Mouse (Mus musculus): ENCODE data around the gene Olfr315. TPM values are rescaled to one million over a fixed set of nuclear protein-coding genes. Genes with fewer than 3 reads are reported as not detected.

Olfr315 gene
- polyA plus RNA-seq, 1 experiment from 2014 or later = not detected

Other genes starting within 250 kb of the Olfr315 start
- not detected in 2 replicates for gene Olfr330, start 238.4 kb upstream of the Olfr315 start, polyA plus RNA-seq (2016; fragmentation: Nextera tagmentation; extraction: Ambion mirVana)
- not detected in 2 replicates for gene Olfr329-ps, start 226.8 kb upstream of the Olfr315 start, polyA plus RNA-seq (2016; fragmentation: Nextera tagmentation; extraction: Ambion mirVana)
- 0.06 TPM in 1 of 2 replicates, not detected in the other for gene Olfr328, start 217.6 kb upstream of the Olfr315 start, polyA plus RNA-seq (2016; fragmentation: Nextera tagmentation; extraction: Ambion mirVana)
- not detected in 2 replicates for gene Olfr224, start 202.6 kb upstream of the Olfr315 start, polyA plus RNA-seq (2016; fragmentation: Nextera tagmentation; extraction: Ambion mirVana)
- gene Olfr325, start 195.5 kb upstream of the Olfr315 start, polyA plus RNA-seq (2016; fragmentation: Nextera tagmentation; extraction: Ambion mirVana) = not detected in 2 replicates
- not detected in 2 replicates for gene Olfr324, start 178.1 kb upstream of the Olfr315 start, polyA plus RNA-seq (2016; fragmentation: Nextera tagmentation; extraction: Ambion mirVana)
- gene 2210407C18Rik, start 157.1 kb upstream of the Olfr315 start, polyA plus RNA-seq (2016; fragmentation: Nextera tagmentation; extraction: Ambion mirVana) = not detected in 2 replicates
- not detected in 2 replicates for gene Olfr323, start 142.7 kb upstream of the Olfr315 start, polyA plus RNA-seq (2016; fragmentation: Nextera tagmentation; extraction: Ambion mirVana)
- gene Trim58, start 132.7 kb upstream of the Olfr315 start, polyA plus RNA-seq (2016; fragmentation: Nextera tagmentation; extraction: Ambion mirVana) = 0.46 and 0.53 TPM in 2 replicates
- not detected in 2 replicates for gene Olfr322, start 114.4 kb upstream of the Olfr315 start, polyA plus RNA-seq (2016; fragmentation: Nextera tagmentation; extraction: Ambion mirVana)
- gene Olfr320, start 92.1 kb upstream of the Olfr315 start, polyA plus RNA-seq (2016; fragmentation: Nextera tagmentation; extraction: Ambion mirVana) = not detected in 2 replicates
- gene Olfr319, start 74.0 kb upstream of the Olfr315 start, polyA plus RNA-seq (2016; fragmentation: Nextera tagmentation; extraction: Ambion mirVana) = not detected in 2 replicates
- not detected in 2 replicates for gene Olfr318, start 49.2 kb upstream of the Olfr315 start, polyA plus RNA-seq (2016; fragmentation: Nextera tagmentation; extraction: Ambion mirVana)
- not detected in 2 replicates for gene Olfr317, start 34.0 kb upstream of the Olfr315 start, polyA plus RNA-seq (2016; fragmentation: Nextera tagmentation; extraction: Ambion mirVana)
- gene Olfr316, start 20.5 kb upstream of the Olfr315 start, polyA plus RNA-seq (2016; fragmentation: Nextera tagmentation; extraction: Ambion mirVana) = not detected in 2 replicates
- not detected in 2 replicates for gene Olfr314, start 9.8 kb downstream of the Olfr315 start, polyA plus RNA-seq (2016; fragmentation: Nextera tagmentation; extraction: Ambion mirVana)
- gene Fam183b, start 28.8 kb downstream of the Olfr315 start, polyA plus RNA-seq (2016; fragmentation: Nextera tagmentation; extraction: Ambion mirVana) = 3.8 and 6.1 TPM in 2 replicates
- gene Olfr313, start 41.8 kb downstream of the Olfr315 start, polyA plus RNA-seq (2016; fragmentation: Nextera tagmentation; extraction: Ambion mirVana) = not detected in 2 replicates
- not detected in 2 replicates for gene Olfr312, start 56.0 kb downstream of the Olfr315 start, polyA plus RNA-seq (2016; fragmentation: Nextera tagmentation; extraction: Ambion mirVana)
- not detected in 2 replicates for gene Olfr311, start 66.1 kb downstream of the Olfr315 start, polyA plus RNA-seq (2016; fragmentation: Nextera tagmentation; extraction: Ambion mirVana)
- gene Gm12258, start 74.0 kb downstream of the Olfr315 start, polyA plus RNA-seq (2016; fragmentation: Nextera tagmentation; extraction: Ambion mirVana) = 9.1 and 11.5 TPM in 2 replicates
- 11.2 and 12.5 TPM in 2 replicates for gene 2810021J22Rik, start 94.0 kb downstream of the Olfr315 start, polyA plus RNA-seq (2016; fragmentation: Nextera tagmentation; extraction: Ambion mirVana)
- gene Zfp39, start 131.0 kb downstream of the Olfr315 start, polyA plus RNA-seq (2016; fragmentation: Nextera tagmentation; extraction: Ambion mirVana) = 4.6 and 5.2 TPM in 2 replicates
- gene Btnl10, start 144.7 kb downstream of the Olfr315 start, polyA plus RNA-seq (2016; fragmentation: Nextera tagmentation; extraction: Ambion mirVana) = not detected in 2 replicates
- gene Rnf187, start 165.7 kb downstream of the Olfr315 start, polyA plus RNA-seq (2016; fragmentation: Nextera tagmentation; extraction: Ambion mirVana) = 274 and 296 TPM in 2 replicates
- gene Hist3h2ba, start 175.7 kb downstream of the Olfr315 start, polyA plus RNA-seq (2016; fragmentation: Nextera tagmentation; extraction: Ambion mirVana) = 34.1 and 69.6 TPM in 2 replicates
- gene Hist3h2a, start 181.5 kb downstream of the Olfr315 start, polyA plus RNA-seq (2016; fragmentation: Nextera tagmentation; extraction: Ambion mirVana) = 20.4 and 31.6 TPM in 2 replicates
- gene Trim17, start 181.5 kb downstream of the Olfr315 start, polyA plus RNA-seq (2016; fragmentation: Nextera tagmentation; extraction: Ambion mirVana) = 0.25 and 0.26 TPM in 2 replicates
- 17.7 and 19.3 TPM in 2 replicates for gene Trim11, start 204.9 kb downstream of the Olfr315 start, polyA plus RNA-seq (2016; fragmentation: Nextera tagmentation; extraction: Ambion mirVana)

Data from midbrain, embryonic 10.5 days (tissue).